Mouse (Mus musculus) forebrain, embryonic 15.5 days (tissue): Measurements from ENCODE around the gene Rps26. TPM values are rescaled to one million over a fixed set of nuclear protein-coding genes. Genes with fewer than 3 reads are reported as not detected.

Experiments used
- microRNA-seq: library from miRNA; unstranded; fragments of <30 nt; microRNA quantifications from one replicate; pipeline ENCODE4, GENCODE M21; 2016
- polyA plus RNA-seq: library from polyadenylated mRNA; unstranded; fragments of >200 nt; fragmentation: Nextera tagmentation; extraction: Ambion mirVana; gene quantifications from 2 replicates; pipeline ENCODE4 v1.2.1, GENCODE M21; 2015

The Rps26 gene
- polyA plus RNA-seq, 1 experiment from 2014 or later = 441 TPM

Small RNA genes within 50 kb of the gene (microRNA-seq; reads per million reads assigned to microRNA genes)
- gene Mir6917 = not detected

Other genes starting within 250 kb of the Rps26 start
- 13.0 and 13.4 TPM in 2 replicates for gene Ankrd52, start 249.6 kb downstream of the Rps26 start, polyA plus RNA-seq
- 0.09 and 0.24 TPM in 2 replicates for gene Slc39a5, start 225.5 kb downstream of the Rps26 start, polyA plus RNA-seq
- gene Nabp2, start 215.3 kb downstream of the Rps26 start, polyA plus RNA-seq = 137 and 139 TPM in 2 replicates
- 104 and 110 TPM in 2 replicates for gene Rnf41, start 215.1 kb downstream of the Rps26 start, polyA plus RNA-seq
- gene Smarcc2, start 167.5 kb downstream of the Rps26 start, polyA plus RNA-seq = 201 and 202 TPM in 2 replicates
- 682 and 697 TPM in 2 replicates for gene Myl6, start 132.6 kb downstream of the Rps26 start, polyA plus RNA-seq
- 4.7 and 5.6 TPM in 2 replicates for gene Myl6b, start 128.1 kb downstream of the Rps26 start, polyA plus RNA-seq
- 6.8 and 7.6 TPM in 2 replicates for gene Esyt1, start 100.9 kb downstream of the Rps26 start, polyA plus RNA-seq
- 22.8 and 24.5 TPM in 2 replicates for gene Zc3h10, start 79.0 kb downstream of the Rps26 start, polyA plus RNA-seq
- gene Rpl41, start 77.4 kb downstream of the Rps26 start, polyA plus RNA-seq = 2,336 and 2,513 TPM in 2 replicates
- gene Pa2g4, start 60.8 kb downstream of the Rps26 start, polyA plus RNA-seq = 146 and 149 TPM in 2 replicates
- 0.42 TPM in 2 replicates for gene Erbb3, start 37.1 kb downstream of the Rps26 start, polyA plus RNA-seq
- 11.3 TPM in 2 replicates for gene Ikzf4, start 19.2 kb upstream of the Rps26 start, polyA plus RNA-seq
- 12.3 and 12.5 TPM in 2 replicates for gene Suox, start 47.3 kb upstream of the Rps26 start, polyA plus RNA-seq
- 116 and 117 TPM in 2 replicates for gene Rab5b, start 69.5 kb upstream of the Rps26 start, polyA plus RNA-seq
- 0.09 and 0.33 TPM in 2 replicates for gene Pmel, start 77.4 kb upstream of the Rps26 start, polyA plus RNA-seq
- 37.6 and 39.7 TPM in 2 replicates for gene Cdk2, start 78.3 kb upstream of the Rps26 start, polyA plus RNA-seq
- 4.2 and 4.5 TPM in 2 replicates for gene Dgka, start 118.1 kb upstream of the Rps26 start, polyA plus RNA-seq
- 42.9 and 47.2 TPM in 2 replicates for gene Pym1, start 121.1 kb upstream of the Rps26 start, polyA plus RNA-seq
- 0.20 and 0.43 TPM in 2 replicates for gene Mmp19, start 164.2 kb upstream of the Rps26 start, polyA plus RNA-seq
- gene Dnajc14, start 177.3 kb upstream of the Rps26 start, polyA plus RNA-seq = 60.4 and 62.8 TPM in 2 replicates
- gene Tmem198b, start 177.6 kb upstream of the Rps26 start, polyA plus RNA-seq = 12.6 and 13.6 TPM in 2 replicates
- gene Sarnp, start 190.6 kb upstream of the Rps26 start, polyA plus RNA-seq = 190 and 199 TPM in 2 replicates
- gene Ormdl2, start 194.9 kb upstream of the Rps26 start, polyA plus RNA-seq = 28.1 and 28.6 TPM in 2 replicates